Mouse (Mus musculus) midbrain, postnatal 0 days (tissue): ENCODE data around the gene Esx1. TPM values are rescaled to one million over a fixed set of nuclear protein-coding genes. Genes with fewer than 3 reads are reported as not detected.

ENCODE experiments used
- ATAC-seq: fragments of 200-750 bp; cut with Nextera tagmentation; 2 replicates; pipeline ENCODE4 v1.8.0; 2017; ENCODE audit warnings: moderate number of reproducible peaks, mild to moderate bottlenecking, moderate TSS enrichment, moderate library complexity; ENCODE audit not compliant: low FRiP score
- DNase-seq: peaks from one replicate; pipeline ENCODE4 v3.0.0-alpha.2; 2015; ENCODE audit warnings: low spot score
- H3K27ac ChIP-seq: fragments of 300-500 bp; sonication (generic); 2 replicates; pipeline ENCODE4 v1.5.1; 2014; ENCODE audit warnings: low read depth, mild to moderate bottlenecking, low read length, mixed read lengths
- H3K27me3 ChIP-seq: fragments of 300-500 bp; sonication (generic); 2 replicates; pipeline ENCODE4 v1.6.1; 2014; ENCODE audit warnings: low read length, control low read depth, mixed read lengths; ENCODE audit not compliant: insufficient read depth
- H3K36me3 ChIP-seq: fragments of 300-500 bp; sonication (generic); 2 replicates; pipeline ENCODE4 v1.6.1; 2014; ENCODE audit warnings: low read length, control low read depth, mixed read lengths; ENCODE audit not compliant: insufficient read depth
- H3K4me1 ChIP-seq: fragments of 300-500 bp; sonication (generic); 2 replicates; pipeline ENCODE4 v1.6.1; 2014; ENCODE audit warnings: mild to moderate bottlenecking, control low read depth, antibody characterized with exemption, low read length, mixed read lengths; ENCODE audit not compliant: insufficient read depth
- H3K4me2 ChIP-seq: fragments of 300-500 bp; sonication (generic); 2 replicates; pipeline ENCODE4 v1.6.1; 2014; ENCODE audit warnings: low read depth, mild to moderate bottlenecking, low read length, mixed read lengths; ENCODE audit not compliant: poor library complexity, severe bottlenecking
- H3K4me3 ChIP-seq: fragments of 300-500 bp; sonication (generic); 2 replicates; pipeline ENCODE4 v1.5.1; 2014; ENCODE audit warnings: low read depth, mild to moderate bottlenecking, low read length, moderate library complexity
- H3K9ac ChIP-seq: fragments of 300-500 bp; sonication (generic); replicated peaks from 2 replicates; pipeline ENCODE4 v1.6.1; 2014; ENCODE audit warnings: mild to moderate bottlenecking, low read length, moderate library complexity, mixed read lengths; ENCODE audit not compliant: poor library complexity, severe bottlenecking
- H3K9me3 ChIP-seq: fragments of 300-500 bp; sonication (generic); 2 replicates; pipeline ENCODE4 v1.6.1; 2016; ENCODE audit warnings: low read length, control low read depth
- CTCF ChIP-seq: IDR thresholded peaks from 2 replicates; pipeline ENCODE4 v1.5.1; 2016; ENCODE audit warnings: antibody characterized with exemption, mild to moderate bottlenecking
- WGBS: fragments of 180-500 bp; shearing (Covaris S2); extraction: QIAGEN DNeasy Blood & Tissue Kit; methylation state at CpG from one replicate; pipeline ENCODE4 v1.1.7; 2014; 5-methylcytosine and 5-hydroxymethylcytosine counted together
- polyA plus RNA-seq: library from polyadenylated mRNA; unstranded; fragments of >200 nt; fragmentation: Nextera tagmentation; extraction: Ambion mirVana; gene quantifications from 2 replicates; pipeline ENCODE4 v1.2.1, GENCODE M21; 2015
- total RNA-seq: library from RNA; depleted of rRNA; stranded (reverse); fragments of >200 nt; gene quantifications from 2 replicates; pipeline ENCODE4 v1.2.3, GENCODE M21; 2014; rRNA removed

The Esx1 gene
- total RNA-seq = not detected in 2 replicates
- polyA plus RNA-seq = not detected in 2 replicates

- peaks cover 14% of the 10 kb centered on the region for H3K27me3 ChIP-seq
Observed at GRCm38 (mm10) chrX:137121718-137122117, at the start of gene Esx1. TSS of gene Esx1 (minus strand) at chrX:137122083.

GRCm38 (mm10) chrX:137170021-137170420 lies 48.1 kb upstream of the Esx1 start:
- WGBS = 52% methylated on average over 7 of the region's 7 CpGs
- ATAC-seq (no peak), DNase-seq (no peak)
- Histone ChIP-seq H3K4me1 (no peaks in the 10 kb centered on the region), H3K9ac (no peak overlapping the region), H3K4me3 (no peak overlapping the region), H3K9me3 (no peaks in the 10 kb centered on the region), H3K36me3 (no peaks in the 10 kb centered on the region), H3K27me3 (no peaks in the 10 kb centered on the region), H3K4me2 (no peak overlapping the region), H3K27ac (no peak overlapping the region)
- peak; percentile 38 for TF ChIP-seq CTCF

More at GRCm38 (mm10) chrX:137121718-137122117, at the start of gene Esx1:
- no peak for TF ChIP-seq CTCF
- no peak within 1 kb of the TSS for H3K4me3 ChIP-seq
- no peak within 1 kb of the TSS for H3K4me2 ChIP-seq
- 27% methylated on average over 19 of the region's 21 CpGs for WGBS
- no peaks in the 10 kb centered on the region for H3K4me1 ChIP-seq
- H3K9ac ChIP-seq = no peak within 1 kb of the TSS
- H3K36me3 ChIP-seq = no peaks in the 10 kb centered on the region
- H3K27ac ChIP-seq = no peak within 1 kb of the TSS
- DNase-seq (no peak), ATAC-seq (no peak)
- no peaks in the 10 kb centered on the region for H3K9me3 ChIP-seq

- no peak for TF ChIP-seq CTCF
- ATAC-seq = no peak
- Histone ChIP-seq H3K4me1 (no peaks in the 10 kb centered on the region), H3K4me2 (no peak overlapping the region), H3K9ac (no peak overlapping the region), H3K9me3 (no peaks in the 10 kb centered on the region), H3K36me3 (no peaks in the 10 kb centered on the region), H3K27ac (no peak overlapping the region), H3K27me3 (no peaks in the 10 kb centered on the region), H3K4me3 (no peak overlapping the region)
- 84% methylated on average over 7 of the region's 7 CpGs for WGBS
- no peak for DNase-seq
Observed at GRCm38 (mm10) chrX:137167658-137168057, 45.8 kb upstream of the Esx1 start.

- H3K4me3 ChIP-seq = no peak overlapping the region
- no peak for ATAC-seq
- H3K4me1 ChIP-seq = no peaks in the 10 kb centered on the region
- H3K9ac ChIP-seq = no peak overlapping the region
- DNase-seq = no peak
- H3K4me2 ChIP-seq = no peak overlapping the region
- WGBS = 85% methylated on average over 3 of the region's 3 CpGs
- no peak for TF ChIP-seq CTCF
- H3K9me3 ChIP-seq = no peaks in the 10 kb centered on the region
- no peak overlapping the region for H3K27ac ChIP-seq
- no peaks in the 10 kb centered on the region for H3K27me3 ChIP-seq
- H3K36me3 ChIP-seq = no peaks in the 10 kb centered on the region
Observed at GRCm38 (mm10) chrX:137165621-137166020, 43.7 kb upstream of the Esx1 start.

GRCm38 (mm10) chrX:137162700-137163099 lies 40.8 kb upstream of the Esx1 start:
- TF ChIP-seq CTCF = no peak
- DNase-seq (no peak), ATAC-seq (no peak)
- Histone ChIP-seq H3K36me3 (no peaks in the 10 kb centered on the region), H3K9me3 (no peaks in the 10 kb centered on the region), H3K27ac (no peak overlapping the region), H3K4me2 (no peak overlapping the region), H3K4me1 (no peaks in the 10 kb centered on the region), H3K27me3 (no peaks in the 10 kb centered on the region), H3K9ac (no peak overlapping the region), H3K4me3 (no peak overlapping the region)
- 81% methylated on average over 1 of the region's 1 CpGs for WGBS

- no peak for TF ChIP-seq CTCF
- WGBS = 72% methylated on average over 3 of the region's 3 CpGs
- no peaks in the 10 kb centered on the region for H3K27me3 ChIP-seq
- H3K4me2 ChIP-seq = no peak overlapping the region
- H3K4me3 ChIP-seq = no peak overlapping the region
- H3K9me3 ChIP-seq = no peaks in the 10 kb centered on the region
- DNase-seq = no peak
- H3K9ac ChIP-seq = no peak overlapping the region
- H3K36me3 ChIP-seq = no peaks in the 10 kb centered on the region
- H3K4me1 ChIP-seq = no peaks in the 10 kb centered on the region
- ATAC-seq = no peak
- H3K27ac ChIP-seq = no peak overlapping the region
Observed at GRCm38 (mm10) chrX:137160971-137161370, 39.1 kb upstream of the Esx1 start.
